Mouse (Mus musculus) kidney, adult 2 months (tissue): ENCODE data around the gene Prune1.

Experiments used
- CTCF ChIP-seq: fragments of 200-500 bp; conservative IDR thresholded peaks from 2 replicates; pipeline ENCODE4 v1.5.1; 2011; ENCODE audit warnings: low read depth, mild to moderate bottlenecking, control low read depth, low read length, moderate library complexity, mixed read lengths; ENCODE audit not compliant: insufficient read depth, insufficient read length
- POLR2A ChIP-seq: fragments of 200-500 bp; IDR thresholded peaks from one replicate; pipeline ENCODE4 v1.6.1; 2011; ENCODE audit warnings: low read depth, low read length, control low read depth

DNA sequence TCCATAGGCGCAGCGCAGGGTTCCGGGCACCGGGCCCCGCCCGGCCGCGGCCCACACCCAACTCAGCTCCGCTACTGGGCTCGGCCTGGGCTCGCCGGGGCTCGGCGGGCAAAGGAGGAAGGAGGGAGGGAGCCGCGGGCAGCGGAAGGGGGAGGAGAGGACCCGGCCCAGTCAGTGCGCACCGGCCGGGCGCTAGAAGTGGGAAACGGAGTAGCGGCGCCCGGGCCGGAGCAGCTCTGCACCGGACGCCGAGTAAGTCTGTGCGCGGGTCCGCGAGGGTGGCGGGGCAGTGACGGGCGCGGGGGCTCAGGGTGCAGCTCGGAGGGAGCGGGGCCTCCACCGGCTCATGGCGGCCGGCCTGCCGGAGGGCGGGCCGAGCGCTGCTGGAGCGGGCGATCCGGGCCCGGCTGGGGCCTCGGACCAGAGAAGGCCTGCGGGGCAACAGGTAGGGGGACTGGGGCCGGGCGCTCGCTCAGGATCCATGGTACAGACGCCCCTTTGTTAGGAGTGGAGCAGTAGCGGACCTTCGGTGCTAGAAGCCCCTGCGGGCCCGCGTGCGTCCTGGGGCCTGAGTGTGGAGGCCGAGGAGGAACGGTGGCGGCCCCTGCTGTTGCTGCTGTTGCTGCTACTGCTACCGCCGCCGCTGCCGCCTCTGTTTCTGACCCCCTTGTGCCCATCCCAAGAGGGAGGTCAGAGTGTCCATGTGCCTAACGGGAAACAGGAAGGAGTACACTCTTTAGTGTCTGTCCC lies 33.4 kb upstream of the Prune1 start:
- peak; percentile 41 for TF ChIP-seq POLR2A
- TF ChIP-seq CTCF, result peak; percentile 30; the same call in 1 of the 2 replicates
